Mouse (Mus musculus) lung, postnatal 0 days (tissue): ENCODE data around the gene Mpped2.

ENCODE experiments used
- CTCF ChIP-seq: IDR thresholded peaks from 2 replicates; pipeline ENCODE4 v1.5.1; 2016; ENCODE audit warnings: antibody characterized with exemption, mild to moderate bottlenecking
- EP300 ChIP-seq: IDR thresholded peaks from 2 replicates; pipeline ENCODE4 v1.6.1; 2016; ENCODE audit warnings: antibody characterized with exemption, mild to moderate bottlenecking, control low read depth

- TF ChIP-seq EP300: no peak
- no peak for TF ChIP-seq CTCF
These were observed 85.9 kb downstream of the Mpped2 start for GRCm38 (mm10) chr2:106778861-106779516.
